Mouse (Mus musculus): ENCODE measurements at regions not wholly inside any gene's neighbourhood (a gene's known extent, or its start where the extent isn't known, plus 50 kb on each side); places are given as distances from the start of the nearest gene placed in this dataset.

DNA sequence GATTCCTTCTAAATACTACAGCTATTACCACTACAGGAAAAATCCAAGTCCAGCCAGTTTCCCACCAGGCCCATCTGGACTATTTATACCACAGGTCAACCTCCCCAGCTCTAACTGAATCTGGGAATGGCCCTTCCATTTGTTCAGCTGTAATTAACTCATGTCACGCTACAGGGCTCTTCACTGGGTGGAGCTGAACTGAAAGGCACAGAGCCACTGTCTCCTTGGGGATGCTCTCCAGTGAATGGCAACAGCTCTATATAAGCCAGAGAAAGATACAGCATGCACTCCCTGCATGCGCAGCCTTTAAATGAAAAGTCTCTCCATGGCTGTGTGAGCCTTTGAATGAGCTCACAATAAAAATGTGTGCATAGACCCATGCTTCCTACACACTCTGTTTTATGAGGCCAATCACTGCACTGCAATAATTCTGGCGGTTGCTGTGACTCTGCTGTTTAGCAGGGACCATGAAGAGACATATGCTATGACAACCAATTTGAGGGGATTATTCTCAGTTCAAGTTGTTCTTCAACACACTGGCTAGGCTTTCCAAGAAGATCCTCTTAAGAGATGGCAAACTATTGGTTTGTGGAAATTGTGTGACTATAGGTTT is 376.3 kb upstream of the Kif18a start:
- no peak overlapping the region for H3K4me3 ChIP-seq
- H3K9ac ChIP-seq (ENCODE audit: low read depth, low read length), result no peak overlapping the region
- DNase-seq, result no peak
- intact Hi-C loops (cut with DNase I), result no loop called here
- H3K4me1 ChIP-seq (ENCODE audit: control insufficient read depth, insufficient read depth, low read length), result no peaks in the 10 kb centered on the region
- TF ChIP-seq EP300 (IDR thresholded peaks at IDR 0.05; ENCODE audit: insufficient read depth, low read depth, low read length) (no peak), POLR2A (IDR thresholded peaks at IDR 0.05; ENCODE audit: insufficient read depth, low read depth, low read length) (no peak), CTCF (IDR thresholded peaks at IDR 0.05) (no peak)
- no peaks in the 10 kb centered on the region for H3K36me3 ChIP-seq (ENCODE audit: control insufficient read depth, insufficient read depth, low read length)
- no peaks in the 10 kb centered on the region for H3K27me3 ChIP-seq (ENCODE audit: control insufficient read depth, insufficient read depth, low read length)
- no peaks in the 10 kb centered on the region for H3K79me2 ChIP-seq (replicated peaks; ENCODE audit: control insufficient read depth, insufficient read depth, low read length)
- no peak overlapping the region for H3K27ac ChIP-seq
- 78% methylated on average over 3 of the region's 3 CpGs for WGBS

GRCm38 (mm10) chr2:108913555-108913954 is 367.0 kb upstream of the Kif18a start:
- Histone ChIP-seq H3K27me3 (ENCODE audit: control insufficient read depth, insufficient read depth, low read length) (no peaks in the 10 kb centered on the region), H3K36me3 (ENCODE audit: control insufficient read depth, insufficient read depth, low read length) (no peaks in the 10 kb centered on the region), H3K27ac (no peak overlapping the region), H3K4me1 (ENCODE audit: control insufficient read depth, insufficient read depth, low read length) (no peaks in the 10 kb centered on the region), H3K79me2 (replicated peaks; ENCODE audit: control insufficient read depth, insufficient read depth, low read length) (no peaks in the 10 kb centered on the region), H3K9ac (ENCODE audit: low read depth, low read length) (no peak overlapping the region), H3K4me3 (no peak overlapping the region)
- DNase-seq, result no peak
- 62% methylated on average over 2 of the region's 2 CpGs for whole genome bisulfite sequencing
- intact Hi-C loops (cut with DNase I), result no loop called here
- TF ChIP-seq POLR2A (IDR thresholded peaks at IDR 0.05; ENCODE audit: insufficient read depth, low read depth, low read length) (no peak), CTCF (IDR thresholded peaks at IDR 0.05) (no peak)

DNA sequence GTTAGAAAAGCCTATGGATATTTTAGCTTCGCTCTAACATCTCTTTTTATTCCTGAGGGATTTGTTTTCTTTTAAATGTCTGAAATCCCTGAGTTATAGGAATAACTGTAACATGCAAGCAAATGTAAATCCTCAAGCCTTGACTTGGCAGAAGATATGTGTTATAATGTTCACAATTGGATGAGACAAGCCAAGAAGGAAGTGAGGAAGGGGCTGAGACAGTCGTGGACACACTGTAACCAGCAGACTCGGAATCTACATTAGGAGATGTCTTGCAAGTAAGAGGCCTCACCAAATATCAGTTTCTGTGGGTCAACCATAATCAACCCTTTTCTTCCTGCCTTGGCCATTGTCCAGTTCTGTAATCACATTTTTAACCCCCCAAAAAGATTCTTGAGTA is 366.6 kb upstream of the Kif18a start:
- WGBS, result 45% methylated on average over 3 of the region's 3 CpGs
- Histone ChIP-seq H3K36me3 (ENCODE audit: control insufficient read depth, insufficient read depth, low read length) (no peaks in the 10 kb centered on the region), H3K4me1 (ENCODE audit: control insufficient read depth, insufficient read depth, low read length) (no peaks in the 10 kb centered on the region), H3K27me3 (ENCODE audit: control insufficient read depth, insufficient read depth, low read length) (no peaks in the 10 kb centered on the region), H3K27ac (no peak overlapping the region), H3K79me2 (replicated peaks; ENCODE audit: control insufficient read depth, insufficient read depth, low read length) (no peaks in the 10 kb centered on the region), H3K4me3 (no peak overlapping the region), H3K9ac (ENCODE audit: low read depth, low read length) (no peak overlapping the region)
- intact Hi-C loops (cut with DNase I), result no loop called here
- no peak for TF ChIP-seq EP300 (IDR thresholded peaks at IDR 0.05; ENCODE audit: insufficient read depth, low read depth, low read length)
- no peak for TF ChIP-seq CTCF (IDR thresholded peaks at IDR 0.05)
- TF ChIP-seq POLR2A (IDR thresholded peaks at IDR 0.05; ENCODE audit: insufficient read depth, low read depth, low read length), result no peak
- no peak for DNase-seq

DNA sequence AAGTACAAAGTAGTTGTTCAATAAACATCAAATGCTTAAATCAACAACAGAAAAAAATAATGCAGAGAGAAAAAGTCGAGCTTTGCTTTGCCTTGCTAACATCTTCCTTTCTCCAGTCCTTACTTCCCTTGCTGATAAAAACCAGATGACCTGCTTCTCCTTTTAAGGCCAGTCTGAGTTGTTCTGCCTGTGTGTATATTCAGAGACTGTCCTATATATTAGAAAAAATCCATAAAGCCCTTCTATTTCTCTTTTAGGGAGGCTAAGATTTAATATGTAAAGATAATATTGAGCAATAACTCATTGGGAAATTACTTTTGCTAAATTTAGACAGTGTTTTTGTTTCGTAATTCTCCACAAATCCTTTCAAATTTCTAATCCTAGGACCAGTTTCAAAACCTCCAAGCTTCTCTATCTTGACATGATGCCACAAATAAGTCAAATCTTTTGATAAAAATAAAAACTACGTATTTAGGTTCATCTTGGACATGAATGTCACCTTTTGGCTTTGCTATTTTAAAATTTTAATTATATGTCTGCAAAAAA is 361.0 kb upstream of the Kif18a start:
- no peaks in the 10 kb centered on the region for H3K79me2 ChIP-seq (replicated peaks; ENCODE audit: control insufficient read depth, insufficient read depth, low read length)
- 47% methylated on average over 3 of the region's 3 CpGs for WGBS
- H3K36me3 ChIP-seq (ENCODE audit: control insufficient read depth, insufficient read depth, low read length), result no peaks in the 10 kb centered on the region
- no peaks in the 10 kb centered on the region for H3K4me1 ChIP-seq (ENCODE audit: control insufficient read depth, insufficient read depth, low read length)
- no peaks in the 10 kb centered on the region for H3K27me3 ChIP-seq (ENCODE audit: control insufficient read depth, insufficient read depth, low read length)
- intact Hi-C loops (cut with DNase I), result no loop called here
- H3K27ac ChIP-seq, result no peak overlapping the region
- no peak for DNase-seq
- no peak for TF ChIP-seq POLR2A (IDR thresholded peaks at IDR 0.05; ENCODE audit: insufficient read depth, low read depth, low read length)
- no peak for TF ChIP-seq CTCF (IDR thresholded peaks at IDR 0.05)
- TF ChIP-seq EP300 (IDR thresholded peaks at IDR 0.05; ENCODE audit: insufficient read depth, low read depth, low read length), result no peak
- H3K4me3 ChIP-seq, result no peak overlapping the region
- no peak overlapping the region for H3K9ac ChIP-seq (ENCODE audit: low read depth, low read length)

DNA sequence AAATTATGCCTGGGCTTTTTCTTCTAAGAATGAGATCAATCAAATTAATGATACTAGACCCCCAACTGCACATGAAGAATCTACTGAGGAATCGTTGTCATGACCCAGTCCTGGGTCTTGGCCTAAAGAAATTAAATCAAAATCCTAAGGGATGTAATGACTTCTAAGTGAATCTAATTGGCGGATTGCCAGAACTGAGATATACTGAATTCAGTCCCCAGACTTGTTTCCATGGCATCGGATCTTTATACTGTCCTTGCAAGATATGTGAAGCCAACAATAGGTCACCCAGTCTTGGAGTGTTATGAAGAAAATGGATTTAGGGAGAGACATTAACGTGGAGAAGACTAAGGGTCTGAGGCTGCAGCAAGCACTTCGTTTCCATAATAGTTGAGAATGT is 360.4 kb upstream of the Kif18a start:
- DNase-seq, result no peak
- H3K27me3 ChIP-seq (ENCODE audit: control insufficient read depth, insufficient read depth, low read length), result no peaks in the 10 kb centered on the region
- H3K9ac ChIP-seq (ENCODE audit: low read depth, low read length), result no peak overlapping the region
- H3K36me3 ChIP-seq (ENCODE audit: control insufficient read depth, insufficient read depth, low read length), result no peaks in the 10 kb centered on the region
- 67% methylated on average over 5 of the region's 5 CpGs for WGBS
- no peak overlapping the region for H3K27ac ChIP-seq
- intact Hi-C loops (cut with DNase I), result no loop called here
- no peaks in the 10 kb centered on the region for H3K79me2 ChIP-seq (replicated peaks; ENCODE audit: control insufficient read depth, insufficient read depth, low read length)
- TF ChIP-seq EP300 (IDR thresholded peaks at IDR 0.05; ENCODE audit: insufficient read depth, low read depth, low read length), result no peak
- no peak for TF ChIP-seq CTCF (IDR thresholded peaks at IDR 0.05)
- TF ChIP-seq POLR2A (IDR thresholded peaks at IDR 0.05; ENCODE audit: insufficient read depth, low read depth, low read length), result no peak
- H3K4me3 ChIP-seq, result no peak overlapping the region
- no peaks in the 10 kb centered on the region for H3K4me1 ChIP-seq (ENCODE audit: control insufficient read depth, insufficient read depth, low read length)

DNA sequence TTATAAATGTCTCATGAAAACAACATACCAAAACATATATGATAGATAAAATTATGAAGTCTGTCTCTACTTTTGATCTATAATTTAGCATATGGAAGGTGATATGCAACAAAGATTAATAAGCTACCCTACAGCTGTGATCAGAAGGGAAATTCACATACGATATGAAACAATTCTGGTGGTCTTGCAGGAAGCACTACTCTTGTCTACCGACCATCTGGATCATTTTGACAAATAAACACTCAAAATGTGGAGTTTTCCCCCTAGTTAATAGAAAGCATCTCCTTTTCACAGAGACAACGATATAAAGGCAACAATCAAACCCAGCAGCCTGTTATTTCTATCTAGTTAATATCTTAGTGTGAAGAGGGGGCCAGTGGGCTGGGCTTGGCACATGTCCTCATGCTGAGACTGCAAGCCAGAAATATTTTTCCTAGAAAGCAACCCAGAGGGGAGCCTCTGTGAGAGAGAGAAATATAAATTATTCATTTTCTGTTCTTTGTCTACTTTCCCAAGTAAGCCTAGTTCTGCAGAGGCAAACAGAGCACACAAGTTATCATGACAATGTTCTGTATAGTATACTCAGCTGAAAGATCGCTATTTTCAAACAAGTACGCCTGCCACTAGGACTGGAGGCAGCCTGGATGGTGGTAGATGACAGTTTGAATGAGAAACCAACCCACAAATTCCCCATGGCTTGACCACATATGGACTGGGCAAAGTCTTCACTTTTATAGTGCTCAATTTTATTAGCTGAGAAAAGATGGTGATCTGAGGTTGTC is 344.4 kb upstream of the Kif18a start:
- 51% methylated on average over 5 of the region's 5 CpGs for whole genome bisulfite sequencing
- Histone ChIP-seq H3K27ac (no peak overlapping the region), H3K4me1 (ENCODE audit: control insufficient read depth, insufficient read depth, low read length) (no peaks in the 10 kb centered on the region), H3K9ac (ENCODE audit: low read depth, low read length) (no peak overlapping the region), H3K27me3 (ENCODE audit: control insufficient read depth, insufficient read depth, low read length) (no peaks in the 10 kb centered on the region), H3K4me3 (no peak overlapping the region), H3K36me3 (ENCODE audit: control insufficient read depth, insufficient read depth, low read length) (no peaks in the 10 kb centered on the region), H3K79me2 (replicated peaks; ENCODE audit: control insufficient read depth, insufficient read depth, low read length) (no peaks in the 10 kb centered on the region)
- DNase-seq, result no peak
- intact Hi-C loops (cut with DNase I), result no loop called here
- TF ChIP-seq CTCF (IDR thresholded peaks at IDR 0.05) (no peak), EP300 (IDR thresholded peaks at IDR 0.05; ENCODE audit: insufficient read depth, low read depth, low read length) (no peak), POLR2A (IDR thresholded peaks at IDR 0.05; ENCODE audit: insufficient read depth, low read depth, low read length) (no peak)

Measured in heart, adult 2 months (tissue).